Mouse (Mus musculus) skeletal muscle tissue, postnatal 0 days (tissue): ENCODE results near the gene Get4. TPM values are rescaled to one million over a fixed set of nuclear protein-coding genes. Genes with fewer than 3 reads are reported as not detected.

Experiments used
- polyA plus RNA-seq: library from polyadenylated mRNA; unstranded; fragments of >200 nt; fragmentation: Nextera tagmentation; extraction: Ambion mirVana; gene quantifications from 2 replicates; pipeline ENCODE4 v1.2.1, GENCODE M21; 2015

Gene Get4
- polyA plus RNA-seq = 204 and 205 TPM in 2 replicates

DNA sequence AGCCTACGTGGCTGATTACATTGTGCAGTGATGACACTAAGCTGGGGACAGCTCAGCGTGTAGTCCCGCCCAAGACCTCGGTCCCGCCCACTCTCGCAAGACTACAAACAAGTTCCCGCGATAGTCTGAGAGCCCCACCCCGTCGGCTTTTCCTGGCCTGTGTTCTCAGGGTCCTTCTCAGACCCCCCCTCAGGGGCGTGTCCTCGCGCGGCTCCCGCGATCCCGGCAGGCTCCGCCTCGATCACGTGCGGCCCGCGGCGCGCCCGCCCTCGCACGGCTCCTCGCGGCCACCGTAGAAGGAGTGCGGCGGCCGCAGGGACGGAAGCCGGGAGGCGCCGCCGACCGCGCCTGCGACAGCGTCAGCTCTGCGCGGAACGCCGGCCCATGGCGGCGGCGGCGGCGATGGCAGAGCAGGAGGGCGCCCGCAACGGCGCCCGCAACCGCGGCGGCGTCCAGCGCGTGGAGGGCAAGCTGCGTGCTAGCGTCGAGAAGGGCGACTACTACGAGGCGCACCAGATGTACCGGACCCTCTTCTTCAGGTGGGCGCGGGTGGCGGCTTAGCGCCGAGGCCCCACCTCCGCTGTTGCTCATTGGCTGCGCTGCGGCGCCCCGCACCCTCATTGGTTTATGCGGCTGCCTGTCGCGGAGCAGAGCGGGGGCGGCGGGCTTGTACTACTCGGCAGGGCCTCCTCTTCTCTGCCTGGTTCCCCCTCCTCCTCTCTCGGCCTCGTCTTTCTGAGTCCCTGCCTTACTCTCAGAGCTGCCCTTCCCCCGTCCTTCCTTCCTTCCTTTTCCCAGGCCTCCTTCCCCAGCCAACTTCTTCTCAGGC lies at the start of gene Get4:
Gene Get4, plus strand, starts transcription at position 244 of the 829 bp plus-strand sequence.

Other genes with a start within 250 kb of the Get4 start
- gene Prkar1b, start 102.3 kb upstream of the Get4 start, polyA plus RNA-seq = 4.1 and 4.3 TPM in 2 replicates
- gene Dnaaf5, start 102.1 kb upstream of the Get4 start, polyA plus RNA-seq = 2.9 and 3.5 TPM in 2 replicates
- 28.4 and 29.5 TPM in 2 replicates for gene Sun1, start 51.7 kb upstream of the Get4 start, polyA plus RNA-seq
- 2.1 and 3.8 TPM in 2 replicates for gene Adap1, start 73.3 kb downstream of the Get4 start, polyA plus RNA-seq
- gene Cox19, start 99.1 kb downstream of the Get4 start, polyA plus RNA-seq = 73.7 and 79.2 TPM in 2 replicates
- gene Cyp2w1, start 100.3 kb downstream of the Get4 start, polyA plus RNA-seq = 0.51 TPM in 1 of 2 replicates, not detected in the other
- gene Gpr146, start 125.4 kb downstream of the Get4 start, polyA plus RNA-seq = 10.5 and 11.6 TPM in 2 replicates
- 0.44 and 0.77 TPM in 2 replicates for gene C130050O18Rik, start 153.0 kb downstream of the Get4 start, polyA plus RNA-seq
- gene Gper1, start 170.8 kb downstream of the Get4 start, polyA plus RNA-seq = 3.5 and 3.6 TPM in 2 replicates
- 10.4 and 10.6 TPM in 2 replicates for gene 3110082I17Rik, start 208.2 kb downstream of the Get4 start, polyA plus RNA-seq
- 4.1 and 4.8 TPM in 2 replicates for gene Zfand2a, start 232.2 kb downstream of the Get4 start, polyA plus RNA-seq